Mouse (Mus musculus) midbrain, embryonic 16.5 days (tissue): ENCODE results near the gene Klrb1c. TPM values are rescaled to one million over a fixed set of nuclear protein-coding genes. Genes with fewer than 3 reads are reported as not detected.
"Not testable (repeated sequence)": the region's sequence is repeated elsewhere in the genome, so short reads cannot be mapped to it uniquely, and the experiment has no call there.

ENCODE experiments used
- ATAC-seq: fragments of 200-750 bp; cut with Nextera tagmentation; 2 replicates; pipeline ENCODE4 v1.8.0; 2017; ENCODE audit warnings: moderate TSS enrichment
- H3K27ac ChIP-seq: fragments of 300-500 bp; sonication (generic); 2 replicates; pipeline ENCODE4 v1.5.1; 2014; ENCODE audit warnings: mild to moderate bottlenecking, low read length, mixed read lengths
- H3K27me3 ChIP-seq: fragments of 300-500 bp; sonication (generic); 2 replicates; pipeline ENCODE4 v1.6.1; 2014; ENCODE audit warnings: low read depth, low read length, mixed read lengths; ENCODE audit not compliant: control insufficient read depth, insufficient read depth
- H3K36me3 ChIP-seq: fragments of 300-500 bp; sonication (generic); 2 replicates; pipeline ENCODE4 v1.6.1; 2014; ENCODE audit warnings: mild to moderate bottlenecking, low read length, moderate library complexity, mixed read lengths; ENCODE audit not compliant: control insufficient read depth, insufficient read depth
- H3K4me1 ChIP-seq: fragments of 300-500 bp; sonication (generic); 2 replicates; pipeline ENCODE4 v1.6.1; 2014; ENCODE audit warnings: mild to moderate bottlenecking, low read length, mixed read lengths; ENCODE audit not compliant: control insufficient read depth, insufficient read depth
- H3K4me2 ChIP-seq: fragments of 300-500 bp; sonication (generic); 2 replicates; pipeline ENCODE4 v1.6.1; 2014; ENCODE audit warnings: mild to moderate bottlenecking, low read length, mixed read lengths
- H3K4me3 ChIP-seq: fragments of 300-500 bp; sonication (generic); 2 replicates; pipeline ENCODE4 v1.5.1; 2014; ENCODE audit warnings: low read depth, mild to moderate bottlenecking, low read length, moderate library complexity, mixed read lengths
- H3K9ac ChIP-seq: fragments of 300-500 bp; sonication (generic); 2 replicates; pipeline ENCODE4 v1.6.1; 2014; ENCODE audit warnings: low read depth, low read length, mixed read lengths
- H3K9me3 ChIP-seq: fragments of 300-500 bp; sonication (generic); replicated peaks from 2 replicates; pipeline ENCODE4 v1.6.1; 2014; ENCODE audit warnings: mild to moderate bottlenecking, low read length, mixed read lengths; ENCODE audit not compliant: control insufficient read depth, poor library complexity, severe bottlenecking
- WGBS: fragments of 180-500 bp; shearing (Covaris S2); extraction: QIAGEN DNeasy Blood & Tissue Kit; methylation state at CpG from one replicate; pipeline ENCODE4 v1.1.7; 2014; 5-methylcytosine and 5-hydroxymethylcytosine counted together
- polyA plus RNA-seq: library from polyadenylated mRNA; unstranded; fragments of >200 nt; fragmentation: Nextera tagmentation; extraction: Ambion mirVana; gene quantifications from 2 replicates; pipeline ENCODE4 v1.2.1, GENCODE M21; 2015

Klrb1c gene
- polyA plus RNA-seq, 1 experiment from 2014 or later, result not detected

- not testable (repeated sequence) for H3K36me3 ChIP-seq, ATAC-seq, H3K4me2 ChIP-seq, H3K9ac ChIP-seq, H3K27me3 ChIP-seq, H3K9me3 ChIP-seq, H3K27ac ChIP-seq, H3K4me3 ChIP-seq, H3K4me1 ChIP-seq
- 85% methylated on average over 1 of the region's 1 CpGs for WGBS
Measured at GRCm38 (mm10) chr6:128786396-128786795, 2.6 kb downstream of the Klrb1c start.

- ATAC-seq, result no peak
- no peak overlapping the region for H3K4me3 ChIP-seq
Measured at GRCm38 (mm10) chr6:128769481-128770253, 19.3 kb downstream of the Klrb1c start.

GRCm38 (mm10) chr6:128768047-128768446, 21.0 kb downstream of the Klrb1c start:
- H3K9me3 ChIP-seq, result no peaks in the 10 kb centered on the region
- H3K4me3 ChIP-seq, result no peak overlapping the region
- no peak overlapping the region for H3K9ac ChIP-seq
- H3K27me3 ChIP-seq, result no peaks in the 10 kb centered on the region
- H3K4me1 ChIP-seq, result no peaks in the 10 kb centered on the region
- ATAC-seq, result no peak
- no peak overlapping the region for H3K4me2 ChIP-seq
- H3K36me3 ChIP-seq, result no peaks in the 10 kb centered on the region
- no peak overlapping the region for H3K27ac ChIP-seq
- WGBS, result 78% methylated on average over 4 of the region's 4 CpGs

More at GRCm38 (mm10) chr6:128769481-128770253, 19.3 kb downstream of the Klrb1c start:
- WGBS, result 79% methylated on average over 10 of the region's 10 CpGs
- H3K27ac ChIP-seq, result no peak overlapping the region
- no peaks in the 10 kb centered on the region for H3K4me1 ChIP-seq
- H3K36me3 ChIP-seq, result no peaks in the 10 kb centered on the region
- no peaks in the 10 kb centered on the region for H3K27me3 ChIP-seq
- H3K9me3 ChIP-seq, result no peaks in the 10 kb centered on the region
- no peak overlapping the region for H3K4me2 ChIP-seq
- no peak overlapping the region for H3K9ac ChIP-seq

DNA sequence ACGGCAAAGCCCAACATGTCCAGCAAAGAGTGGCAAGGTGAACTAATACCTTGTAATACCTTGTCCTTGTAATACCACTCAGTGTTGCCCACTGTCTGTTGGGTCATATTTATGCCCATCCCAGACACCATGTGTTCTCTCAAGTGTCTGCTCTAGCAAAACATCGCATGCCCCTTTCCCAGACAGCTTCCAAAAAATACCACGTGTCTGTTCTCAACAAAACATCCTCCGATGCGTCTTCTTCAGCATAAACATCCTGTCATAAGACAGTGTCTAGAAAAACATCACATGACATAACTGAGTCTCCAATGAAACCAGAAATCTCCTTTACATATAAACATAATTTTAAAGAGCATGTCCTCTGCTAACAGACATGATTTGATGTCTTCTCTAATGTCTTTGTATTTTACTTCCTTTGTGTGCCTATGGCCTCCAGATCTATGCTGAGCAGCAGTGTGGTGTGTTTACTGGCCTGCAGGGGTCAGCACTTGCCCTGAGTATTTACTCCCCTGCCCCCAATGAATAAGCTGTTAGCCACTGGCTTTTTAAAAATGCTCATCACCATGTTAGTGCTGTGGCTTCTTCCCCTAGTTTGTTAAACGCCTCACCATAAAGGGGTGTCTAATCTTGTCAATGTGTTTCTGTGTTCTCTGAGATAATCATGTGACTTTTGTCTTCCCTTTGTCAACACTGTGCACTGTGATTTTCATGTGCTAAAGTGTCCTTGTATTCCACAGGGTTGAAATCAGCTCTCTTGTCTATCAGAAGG, 22.3 kb downstream of the Klrb1c start:
- H3K27ac ChIP-seq, result peak overlapping the region; percentile 36
- H3K9ac ChIP-seq, H3K36me3 ChIP-seq, H3K4me3 ChIP-seq, H3K9me3 ChIP-seq, H3K4me2 ChIP-seq, H3K4me1 ChIP-seq, ATAC-seq, H3K27me3 ChIP-seq: not testable (repeated sequence)
- 62% methylated on average over 6 of the region's 6 CpGs for WGBS

GRCm38 (mm10) chr6:128765211-128765610, 23.8 kb downstream of the Klrb1c start:
- H3K36me3 ChIP-seq, result no peaks in the 10 kb centered on the region
- no peak overlapping the region for H3K4me3 ChIP-seq
- no peak overlapping the region for H3K27ac ChIP-seq
- no peak for ATAC-seq
- 0 out of 2 replicates have a peak, but pooled peaks cover 2% of the 10 kb centered on the region for H3K4me1 ChIP-seq
- H3K9ac ChIP-seq, result no peak overlapping the region
- H3K9me3 ChIP-seq, result no peaks in the 10 kb centered on the region
- H3K4me2 ChIP-seq, result no peak overlapping the region
- WGBS, result 74% methylated on average over 1 of the region's 1 CpGs
- H3K27me3 ChIP-seq, result no peaks in the 10 kb centered on the region

GRCm38 (mm10) chr6:128764598-128764997, 24.4 kb downstream of the Klrb1c start:
- peak overlapping the region; percentile 49 for H3K4me2 ChIP-seq
- no peak for ATAC-seq
- H3K9ac ChIP-seq, result peak overlapping the region; percentile 66; the same call in 1 of the 2 replicates
- peaks cover 3% of the 10 kb centered on the region; the same call in 1 of the 2 replicates for H3K4me1 ChIP-seq
- H3K36me3 ChIP-seq, result no peaks in the 10 kb centered on the region
- H3K9me3 ChIP-seq, result no peaks in the 10 kb centered on the region
- H3K27ac ChIP-seq, result peak overlapping the region; percentile 86
- no peaks in the 10 kb centered on the region for H3K27me3 ChIP-seq
- peak overlapping the region; percentile 39 for H3K4me3 ChIP-seq
- WGBS, result 13% methylated on average over 5 of the region's 5 CpGs

GRCm38 (mm10) chr6:128763736-128764523, 25.1 kb downstream of the Klrb1c start:
- peak overlapping the region; percentile 86 for H3K27ac ChIP-seq
- peak overlapping the region; percentile 49 for H3K4me2 ChIP-seq
- H3K9me3 ChIP-seq, result no peaks in the 10 kb centered on the region
- H3K9ac ChIP-seq, result peak overlapping the region; percentile 66
- 2% methylated on average over 30 of the region's 30 CpGs for WGBS
- H3K4me3 ChIP-seq, result peak overlapping the region; percentile 39
- no peaks in the 10 kb centered on the region for H3K36me3 ChIP-seq
- peaks cover 5% of the 10 kb centered on the region; the same call in 1 of the 2 replicates for H3K4me1 ChIP-seq
- H3K27me3 ChIP-seq, result no peaks in the 10 kb centered on the region
- peak; percentile 88 for ATAC-seq

GRCm38 (mm10) chr6:128762892-128763670, 25.9 kb downstream of the Klrb1c start:
- not testable (repeated sequence) for H3K9me3 ChIP-seq, ATAC-seq, H3K36me3 ChIP-seq, H3K4me1 ChIP-seq, H3K27me3 ChIP-seq
- 70% methylated on average over 9 of the region's 10 CpGs for WGBS
- Histone ChIP-seq H3K27ac (peak overlapping the region; percentile 80), H3K9ac (peak overlapping the region; percentile 45), H3K4me3 (peak overlapping the region; percentile 39), H3K4me2 (peak overlapping the region; percentile 48)
